Mouse (Mus musculus): Measurements from ENCODE around the gene Mybpc3.

Gene Mybpc3

GRCm38 (mm10) chr2:91125101-91125500, 7.2 kb downstream of the Mybpc3 start:
- no peak for DNase-seq

GRCm38 (mm10) chr2:91128761-91129160, 10.8 kb downstream of the Mybpc3 start:
- no peak for DNase-seq

GRCm38 (mm10) chr2:91130126-91130525, 12.2 kb downstream of the Mybpc3 start:
- no peak for DNase-seq

- DNase-seq, result no peak
Observed at GRCm38 (mm10) chr2:91131251-91131650, 13.3 kb downstream of the Mybpc3 start.

- DNase-seq, result no peak
Observed at GRCm38 (mm10) chr2:91132035-91132434, 14.1 kb downstream of the Mybpc3 start.

- DNase-seq, result no peak
Observed at GRCm38 (mm10) chr2:91136513-91137412, 18.8 kb downstream of the Mybpc3 start.

GRCm38 (mm10) chr2:91137481-91137880, 19.5 kb downstream of the Mybpc3 start:
- no peak for DNase-seq

GRCm38 (mm10) chr2:91139311-91139710, 21.4 kb downstream of the Mybpc3 start:
- no peak for DNase-seq

- DNase-seq, result no peak
Observed at GRCm38 (mm10) chr2:91139764-91140163, 21.8 kb downstream of the Mybpc3 start.

GRCm38 (mm10) chr2:91142920-91143319, 25.0 kb downstream of the Mybpc3 start:
- DNase-seq, result no peak

- no peak for DNase-seq
Observed at GRCm38 (mm10) chr2:91143401-91143800, 25.5 kb downstream of the Mybpc3 start.

GRCm38 (mm10) chr2:91148101-91148500, 30.2 kb downstream of the Mybpc3 start:
- DNase-seq, result no peak

- DNase-seq, result no peak
Observed at GRCm38 (mm10) chr2:91151331-91151730, 33.4 kb downstream of the Mybpc3 start.

GRCm38 (mm10) chr2:91152885-91153377, 35.0 kb downstream of the Mybpc3 start:
- no peak for DNase-seq

- no peak for DNase-seq
Observed at GRCm38 (mm10) chr2:91154091-91154490, 36.1 kb downstream of the Mybpc3 start.

GRCm38 (mm10) chr2:91157002-91157752, 39.2 kb downstream of the Mybpc3 start:
- no peak for DNase-seq

- peak; percentile 10 for DNase-seq
Observed at GRCm38 (mm10) chr2:91160591-91160990, 42.6 kb downstream of the Mybpc3 start.

GRCm38 (mm10) chr2:91162952-91163351, 45.0 kb downstream of the Mybpc3 start:
- DNase-seq, result no peak

GRCm38 (mm10) chr2:91163532-91163931, 45.6 kb downstream of the Mybpc3 start:
- DNase-seq, result no peak

- no peak for DNase-seq
Observed at GRCm38 (mm10) chr2:91164991-91165390, 47.0 kb downstream of the Mybpc3 start.

- no peak for DNase-seq
Observed at GRCm38 (mm10) chr2:91167629-91168028, 49.7 kb downstream of the Mybpc3 start.

GRCm38 (mm10) chr2:91169587-91170322, 51.8 kb downstream of the Mybpc3 start:
- no peak for DNase-seq

- DNase-seq, result no peak
Observed at GRCm38 (mm10) chr2:91175490-91175889, 57.5 kb downstream of the Mybpc3 start.

Data from kidney, adult 18-20 months (tissue).